In the genomic region with DNA sequence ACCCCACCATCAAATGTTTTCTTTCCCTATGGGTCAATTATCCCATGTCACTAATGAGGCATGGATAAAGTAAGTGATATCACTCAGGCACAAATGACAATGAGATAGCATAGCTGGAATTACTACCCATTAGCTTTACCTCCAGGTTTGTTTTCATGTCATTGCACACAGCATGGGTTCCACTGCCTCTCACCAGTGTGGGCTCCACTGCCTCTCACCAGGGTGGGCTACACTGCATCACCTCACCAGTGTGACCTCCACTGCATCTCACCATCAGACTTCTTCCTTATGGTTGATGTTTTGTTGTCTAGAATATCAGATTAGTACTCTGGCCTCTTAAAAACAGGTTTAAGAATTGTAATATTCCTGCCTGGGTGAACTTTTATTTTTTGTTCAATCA, we compare ENCODE assay signal across 24 mouse cellular contexts.
DNase-seq lines count a peak whose midpoint lies in the region; ATAC-seq and TF ChIP-seq lines count a peak whose summit lies in the region.
"Had no signal": no experiment of that assay in that cellular context is flagged by ENCODE, and none has a peak within 500 bp of the region (broad histone marks: within the 10 kb centered on the region; RNA-seq: fewer than 3 reads in every experiment).

No protein-coding gene starts in this region.

- no peak overlapping the region for H3K9ac ChIP-seq in midbrain, embryonic 13.5 days (replicated peaks)
- H3K9ac ChIP-seq in midbrain, postnatal 0 days (replicated peaks; ENCODE audit: low read length, poor library complexity, severe bottlenecking): no peak overlapping the region
- no peak overlapping the region for H3K9ac ChIP-seq in neural tube, embryonic 14.5 days (replicated peaks; ENCODE audit: low read depth, low read length)
- H3K9ac ChIP-seq: embryonic facial prominence, embryonic 12.5 days; embryonic facial prominence, embryonic 15.5 days; forebrain, embryonic 12.5 days; forebrain, embryonic 15.5 days; heart, embryonic 12.5 days; heart, embryonic 15.5 days had no signal

- DNase-seq in midbrain, postnatal 0 days (ENCODE audit: low spot score): no peak
- DNase-seq in retina, embryonic 14.5 days (ENCODE audit: low spot score): peak; percentile 25
- no peak for DNase-seq in retina, postnatal 1 day
- DNase-seq in liver: no peak
- DNase-seq: adrenal gland, adult 2 months; adrenal gland, postnatal 14 days; cerebellum, adult 11 months; cerebellum, adult 2 months; cerebellum, adult 9-11 months; cerebellum, postnatal 25 days; gastrocnemius, postnatal 25 days; heart, adult 18-20 months; heart, postnatal 10 days; heart, postnatal 36 days had no signal

- no peaks in the 10 kb centered on the region for H3K36me3 ChIP-seq in midbrain, embryonic 13.5 days
- no peaks in the 10 kb centered on the region for H3K36me3 ChIP-seq in midbrain, postnatal 0 days (ENCODE audit: insufficient read depth, low read length)
- H3K36me3 ChIP-seq in neural tube, embryonic 14.5 days (ENCODE audit: control insufficient read depth, insufficient read depth, low read length): no peaks in the 10 kb centered on the region
- H3K36me3 ChIP-seq: embryonic facial prominence, embryonic 12.5 days; embryonic facial prominence, embryonic 15.5 days; forebrain, embryonic 12.5 days; forebrain, embryonic 15.5 days; heart, embryonic 12.5 days; heart, embryonic 15.5 days had no signal

- H3K4me3 ChIP-seq in midbrain, embryonic 13.5 days (replicated peaks): no peak overlapping the region
- H3K4me3 ChIP-seq in midbrain, postnatal 0 days (ENCODE audit: low read depth, low read length): no peak overlapping the region
- H3K4me3 ChIP-seq in neural tube, embryonic 14.5 days (ENCODE audit: low read depth, low read length): no peak overlapping the region
- H3K4me3 ChIP-seq: embryonic facial prominence, embryonic 12.5 days; embryonic facial prominence, embryonic 15.5 days; forebrain, embryonic 12.5 days; forebrain, embryonic 15.5 days; heart, embryonic 12.5 days; heart, embryonic 15.5 days had no signal

- no peak overlapping the region for H3K4me2 ChIP-seq in midbrain, embryonic 13.5 days (replicated peaks)
- H3K4me2 ChIP-seq in midbrain, postnatal 0 days (ENCODE audit: low read depth, low read length, poor library complexity, severe bottlenecking): no peak overlapping the region
- no peak overlapping the region for H3K4me2 ChIP-seq in neural tube, embryonic 14.5 days (ENCODE audit: low read depth, low read length)
- H3K4me2 ChIP-seq: embryonic facial prominence, embryonic 12.5 days; embryonic facial prominence, embryonic 15.5 days; forebrain, embryonic 12.5 days; forebrain, embryonic 15.5 days; heart, embryonic 12.5 days; heart, embryonic 15.5 days had no signal

- no peaks in the 10 kb centered on the region for H3K4me1 ChIP-seq in midbrain, embryonic 13.5 days (replicated peaks)
- H3K4me1 ChIP-seq in midbrain, postnatal 0 days (ENCODE audit: insufficient read depth, low read length): no peaks in the 10 kb centered on the region
- H3K4me1 ChIP-seq in neural tube, embryonic 14.5 days (ENCODE audit: control insufficient read depth, insufficient read depth, low read length): no peaks in the 10 kb centered on the region
- H3K4me1 ChIP-seq: embryonic facial prominence, embryonic 12.5 days; embryonic facial prominence, embryonic 15.5 days; forebrain, embryonic 12.5 days; forebrain, embryonic 15.5 days; heart, embryonic 12.5 days; heart, embryonic 15.5 days had no signal

- peak; percentile 63; the same call in 1 of the 2 replicates for ATAC-seq in midbrain, embryonic 13.5 days
- no peak for ATAC-seq in midbrain, postnatal 0 days (ENCODE audit: low FRiP score)
- ATAC-seq in neural tube, embryonic 14.5 days (ENCODE audit: low read depth): peak; percentile 51; the same call in 1 of the 2 replicates
- ATAC-seq: CD4-positive, CD25-positive, alpha-beta regulatory T cell, adult 4 months; forebrain, embryonic 15.5 days; hindbrain, embryonic 16.5 days had no signal

- no peak for TF ChIP-seq CTCF in midbrain, postnatal 0 days (IDR thresholded peaks at IDR 0.05)

- no peaks in the 10 kb centered on the region for H3K9me3 ChIP-seq in midbrain, embryonic 13.5 days
- no peaks in the 10 kb centered on the region for H3K9me3 ChIP-seq in midbrain, postnatal 0 days (ENCODE audit: low read length)
- H3K9me3 ChIP-seq in neural tube, embryonic 14.5 days (ENCODE audit: control insufficient read depth, low read length): no peaks in the 10 kb centered on the region
- H3K9me3 ChIP-seq: embryonic facial prominence, embryonic 12.5 days; embryonic facial prominence, embryonic 15.5 days; forebrain, embryonic 12.5 days; forebrain, embryonic 15.5 days; heart, embryonic 12.5 days; heart, embryonic 15.5 days had no signal

- no peak overlapping the region for H3K27ac ChIP-seq in midbrain, embryonic 13.5 days
- no peak overlapping the region for H3K27ac ChIP-seq in midbrain, postnatal 0 days (ENCODE audit: low read depth, low read length)
- no peak overlapping the region for H3K27ac ChIP-seq in neural tube, embryonic 14.5 days (ENCODE audit: low read depth, low read length)
- H3K27ac ChIP-seq: embryonic facial prominence, embryonic 12.5 days; embryonic facial prominence, embryonic 15.5 days; forebrain, embryonic 12.5 days; forebrain, embryonic 15.5 days; heart, embryonic 15.5 days had no signal

- H3K27me3 ChIP-seq in midbrain, embryonic 13.5 days: no peaks in the 10 kb centered on the region
- no peaks in the 10 kb centered on the region for H3K27me3 ChIP-seq in midbrain, postnatal 0 days (ENCODE audit: insufficient read depth, low read length)
- no peaks in the 10 kb centered on the region for H3K27me3 ChIP-seq in neural tube, embryonic 14.5 days (ENCODE audit: control insufficient read depth, insufficient read depth, low read length)
- H3K27me3 ChIP-seq: embryonic facial prominence, embryonic 12.5 days; embryonic facial prominence, embryonic 15.5 days; forebrain, embryonic 12.5 days; forebrain, embryonic 15.5 days; heart, embryonic 12.5 days; heart, embryonic 15.5 days had no signal
